Comparison of ENCODE assay signal across 30 mouse cellular contexts in the genomic region with DNA sequence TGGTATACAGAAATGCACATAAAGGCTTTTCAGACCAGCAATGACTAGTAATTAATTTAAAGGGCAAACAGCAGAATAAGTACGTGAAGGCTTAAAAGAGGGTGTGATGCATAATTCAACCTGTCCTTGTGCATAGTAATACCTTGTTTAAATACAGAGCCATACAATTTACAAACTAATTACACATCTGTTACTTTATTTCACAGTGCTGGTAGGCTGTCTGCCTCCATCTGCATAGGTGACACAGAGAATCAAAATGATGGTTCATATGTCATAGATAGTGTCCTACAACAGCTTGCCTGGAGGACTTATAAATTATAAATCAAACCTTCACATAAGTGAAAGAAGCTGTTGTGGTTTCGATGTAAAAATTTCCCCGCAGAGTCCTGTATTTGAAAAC.
DNase-seq lines count a peak whose midpoint lies in the region; ATAC-seq and TF ChIP-seq lines count a peak whose summit lies in the region.
"Had no signal": no experiment of that assay in that cellular context is flagged by ENCODE, and none has a peak within 500 bp of the region (broad histone marks: within the 10 kb centered on the region; RNA-seq: fewer than 3 reads in every experiment).

No protein-coding gene starts in this region.

- no peak overlapping the region for H3K9ac ChIP-seq in hindbrain, embryonic 13.5 days
- no peak overlapping the region for H3K9ac ChIP-seq in hindbrain, embryonic 11.5 days (ENCODE audit: low read depth, low read length)
- no peak overlapping the region for H3K9ac ChIP-seq in midbrain, embryonic 14.5 days (replicated peaks; ENCODE audit: low read length)
- H3K9ac ChIP-seq in midbrain, embryonic 11.5 days (ENCODE audit: low read length): no peak overlapping the region
- no peak overlapping the region for H3K9ac ChIP-seq in midbrain, embryonic 16.5 days (ENCODE audit: low read depth, low read length)
- H3K9ac ChIP-seq in midbrain, postnatal 0 days (replicated peaks; ENCODE audit: low read length, poor library complexity, severe bottlenecking): no peak overlapping the region
- H3K9ac ChIP-seq in neural tube, embryonic 14.5 days (replicated peaks; ENCODE audit: low read depth, low read length): no peak overlapping the region
- no peak overlapping the region for H3K9ac ChIP-seq in neural tube, embryonic 15.5 days (replicated peaks)
- H3K9ac ChIP-seq: embryonic facial prominence, embryonic 13.5 days; embryonic facial prominence, embryonic 15.5 days; forebrain, embryonic 12.5 days had no signal

- no peak for DNase-seq in hindbrain, embryonic 11.5 days (ENCODE audit: low spot score)
- DNase-seq in midbrain, embryonic 14.5 days: peak; percentile 12
- no peak for DNase-seq in midbrain, embryonic 11.5 days (ENCODE audit: low spot score, missing footprints)
- DNase-seq in midbrain, postnatal 0 days (ENCODE audit: low spot score): no peak
- DNase-seq: adrenal gland, adult 8-10 months; adrenal gland, postnatal 14 days; adrenal gland, postnatal 36 days; B cell, adult 2 months; cerebellum, adult 11 months; cerebellum, adult 18-20 months; cerebellum, adult 8-10 months; cerebellum, adult 9-11 months; cerebellum, postnatal 14 days; cerebellum, postnatal 36 days; embryo, embryonic 11 days had no signal

- H3K9me3 ChIP-seq in hindbrain, embryonic 13.5 days: no peaks in the 10 kb centered on the region
- no peaks in the 10 kb centered on the region for H3K9me3 ChIP-seq in hindbrain, embryonic 11.5 days (ENCODE audit: control insufficient read depth, low read length)
- H3K9me3 ChIP-seq in midbrain, embryonic 14.5 days (ENCODE audit: control insufficient read depth, low read length): no peaks in the 10 kb centered on the region
- no peaks in the 10 kb centered on the region for H3K9me3 ChIP-seq in midbrain, embryonic 11.5 days (ENCODE audit: control insufficient read depth, low read length)
- no peaks in the 10 kb centered on the region for H3K9me3 ChIP-seq in midbrain, embryonic 16.5 days (replicated peaks; ENCODE audit: control insufficient read depth, low read length, poor library complexity, severe bottlenecking)
- no peaks in the 10 kb centered on the region for H3K9me3 ChIP-seq in midbrain, postnatal 0 days (ENCODE audit: low read length)
- H3K9me3 ChIP-seq in neural tube, embryonic 14.5 days (ENCODE audit: control insufficient read depth, low read length): no peaks in the 10 kb centered on the region
- no peaks in the 10 kb centered on the region for H3K9me3 ChIP-seq in neural tube, embryonic 15.5 days (replicated peaks)
- H3K9me3 ChIP-seq: embryonic facial prominence, embryonic 13.5 days; embryonic facial prominence, embryonic 15.5 days; forebrain, embryonic 10.5 days; forebrain, embryonic 12.5 days; G1E had no signal

- H3K36me3 ChIP-seq in hindbrain, embryonic 13.5 days: no peaks in the 10 kb centered on the region
- no peaks in the 10 kb centered on the region for H3K36me3 ChIP-seq in hindbrain, embryonic 11.5 days (ENCODE audit: control insufficient read depth, insufficient read depth, low read length)
- no peaks in the 10 kb centered on the region for H3K36me3 ChIP-seq in midbrain, embryonic 14.5 days (ENCODE audit: control insufficient read depth, insufficient read depth, low read length)
- no peaks in the 10 kb centered on the region for H3K36me3 ChIP-seq in midbrain, embryonic 11.5 days (ENCODE audit: control insufficient read depth, insufficient read depth, low read length)
- no peaks in the 10 kb centered on the region for H3K36me3 ChIP-seq in midbrain, embryonic 16.5 days (ENCODE audit: control insufficient read depth, insufficient read depth, low read length)
- H3K36me3 ChIP-seq in midbrain, postnatal 0 days (ENCODE audit: insufficient read depth, low read length): no peaks in the 10 kb centered on the region
- no peaks in the 10 kb centered on the region for H3K36me3 ChIP-seq in neural tube, embryonic 14.5 days (ENCODE audit: control insufficient read depth, insufficient read depth, low read length)
- H3K36me3 ChIP-seq in neural tube, embryonic 15.5 days: no peaks in the 10 kb centered on the region
- H3K36me3 ChIP-seq: embryonic facial prominence, embryonic 15.5 days; forebrain, embryonic 10.5 days; forebrain, embryonic 12.5 days; G1E had no signal

- WGBS in hindbrain, embryonic 13.5 days: 77% methylated on average over 3 of the region's 3 CpGs
- 92% methylated on average over 3 of the region's 3 CpGs for WGBS in hindbrain, embryonic 11.5 days
- WGBS in midbrain, embryonic 14.5 days: 72% methylated on average over 3 of the region's 3 CpGs
- WGBS in midbrain, embryonic 11.5 days: 92% methylated on average over 3 of the region's 3 CpGs
- WGBS in midbrain, embryonic 16.5 days: 65% methylated on average over 3 of the region's 3 CpGs
- WGBS in midbrain, postnatal 0 days: 64% methylated on average over 3 of the region's 3 CpGs
- 68% methylated on average over 3 of the region's 3 CpGs for WGBS in neural tube, embryonic 14.5 days
- WGBS in neural tube, embryonic 15.5 days: 70% methylated on average over 3 of the region's 3 CpGs

- peak; percentile 54; the same call in 1 of the 2 replicates for ATAC-seq in hindbrain, embryonic 13.5 days (ENCODE audit: low FRiP score)
- ATAC-seq in hindbrain, embryonic 11.5 days (ENCODE audit: low FRiP score): no peak
- no peak; the same call in 1 of the 2 replicates for ATAC-seq in midbrain, embryonic 14.5 days (ENCODE audit: low FRiP score, low TSS enrichment)
- ATAC-seq in midbrain, embryonic 11.5 days (ENCODE audit: low FRiP score): no peak
- peak; percentile 56 for ATAC-seq in midbrain, embryonic 16.5 days
- no peak for ATAC-seq in midbrain, postnatal 0 days (ENCODE audit: low FRiP score)
- peak; percentile 46; the same call in 1 of the 2 replicates for ATAC-seq in neural tube, embryonic 14.5 days (ENCODE audit: low read depth)
- no peak for ATAC-seq in neural tube, embryonic 15.5 days (ENCODE audit: low FRiP score)
- ATAC-seq: activated CD4-positive, CD25-positive, alpha-beta regulatory T cell, adult 4 months; CD4-positive, CD25-positive, alpha-beta regulatory T cell, adult 4 months; forebrain, embryonic 14.5 days; Patski had no signal

- H3K4me2 ChIP-seq in hindbrain, embryonic 13.5 days: no peak overlapping the region
- H3K4me2 ChIP-seq in hindbrain, embryonic 11.5 days (replicated peaks; ENCODE audit: low read depth, low read length): no peak overlapping the region
- H3K4me2 ChIP-seq in midbrain, embryonic 14.5 days (ENCODE audit: low read length): no peak overlapping the region
- H3K4me2 ChIP-seq in midbrain, embryonic 11.5 days: no peak overlapping the region
- H3K4me2 ChIP-seq in midbrain, embryonic 16.5 days (ENCODE audit: low read length): no peak overlapping the region
- no peak overlapping the region for H3K4me2 ChIP-seq in midbrain, postnatal 0 days (ENCODE audit: low read depth, low read length, poor library complexity, severe bottlenecking)
- no peak overlapping the region for H3K4me2 ChIP-seq in neural tube, embryonic 14.5 days (ENCODE audit: low read depth, low read length)
- no peak overlapping the region for H3K4me2 ChIP-seq in neural tube, embryonic 15.5 days
- H3K4me2 ChIP-seq: embryonic facial prominence, embryonic 13.5 days; embryonic facial prominence, embryonic 15.5 days; forebrain, embryonic 12.5 days had no signal

- H3K4me1 ChIP-seq in hindbrain, embryonic 13.5 days (replicated peaks): no peaks in the 10 kb centered on the region
- no peaks in the 10 kb centered on the region for H3K4me1 ChIP-seq in hindbrain, embryonic 11.5 days (replicated peaks; ENCODE audit: control insufficient read depth, insufficient read depth, low read length)
- H3K4me1 ChIP-seq in midbrain, embryonic 14.5 days (ENCODE audit: control insufficient read depth, insufficient read depth, low read length): no peaks in the 10 kb centered on the region
- H3K4me1 ChIP-seq in midbrain, embryonic 11.5 days (ENCODE audit: control insufficient read depth, insufficient read depth, low read length): no peaks in the 10 kb centered on the region
- no peaks in the 10 kb centered on the region for H3K4me1 ChIP-seq in midbrain, embryonic 16.5 days (ENCODE audit: control insufficient read depth, insufficient read depth, low read length)
- H3K4me1 ChIP-seq in midbrain, postnatal 0 days (ENCODE audit: insufficient read depth, low read length): no peaks in the 10 kb centered on the region
- H3K4me1 ChIP-seq in neural tube, embryonic 14.5 days (ENCODE audit: control insufficient read depth, insufficient read depth, low read length): no peaks in the 10 kb centered on the region
- H3K4me1 ChIP-seq in neural tube, embryonic 15.5 days: no peaks in the 10 kb centered on the region
- H3K4me1 ChIP-seq: embryonic facial prominence, embryonic 13.5 days; embryonic facial prominence, embryonic 15.5 days; forebrain, embryonic 10.5 days; forebrain, embryonic 12.5 days had no signal

- H3K4me3 ChIP-seq in hindbrain, embryonic 13.5 days: no peak overlapping the region
- no peak overlapping the region for H3K4me3 ChIP-seq in hindbrain, embryonic 11.5 days (ENCODE audit: low read depth, low read length)
- H3K4me3 ChIP-seq in midbrain, embryonic 14.5 days (replicated peaks; ENCODE audit: low read depth, low read length): no peak overlapping the region
- no peak overlapping the region for H3K4me3 ChIP-seq in midbrain, embryonic 11.5 days (ENCODE audit: low read depth, low read length)
- H3K4me3 ChIP-seq in midbrain, embryonic 16.5 days (ENCODE audit: low read depth, low read length): no peak overlapping the region
- no peak overlapping the region for H3K4me3 ChIP-seq in midbrain, postnatal 0 days (ENCODE audit: low read depth, low read length)
- H3K4me3 ChIP-seq in neural tube, embryonic 14.5 days (ENCODE audit: low read depth, low read length): no peak overlapping the region
- no peak overlapping the region for H3K4me3 ChIP-seq in neural tube, embryonic 15.5 days (replicated peaks)
- H3K4me3 ChIP-seq: embryonic facial prominence, embryonic 13.5 days; embryonic facial prominence, embryonic 15.5 days; erythroblast, embryonic 14.5 days; forebrain, embryonic 10.5 days; forebrain, embryonic 12.5 days had no signal

- no peak for TF ChIP-seq CTCF in midbrain, postnatal 0 days (IDR thresholded peaks at IDR 0.05)

- H3K27me3 ChIP-seq in hindbrain, embryonic 13.5 days: no peaks in the 10 kb centered on the region
- H3K27me3 ChIP-seq in hindbrain, embryonic 11.5 days (ENCODE audit: control insufficient read depth, insufficient read depth, low read length): no peaks in the 10 kb centered on the region
- no peaks in the 10 kb centered on the region for H3K27me3 ChIP-seq in midbrain, embryonic 14.5 days (ENCODE audit: control insufficient read depth, insufficient read depth, low read length)
- H3K27me3 ChIP-seq in midbrain, embryonic 11.5 days (ENCODE audit: control insufficient read depth, insufficient read depth, low read length): no peaks in the 10 kb centered on the region
- no peaks in the 10 kb centered on the region for H3K27me3 ChIP-seq in midbrain, embryonic 16.5 days (ENCODE audit: control insufficient read depth, insufficient read depth, low read depth, low read length)
- H3K27me3 ChIP-seq in midbrain, postnatal 0 days (ENCODE audit: insufficient read depth, low read length): no peaks in the 10 kb centered on the region
- no peaks in the 10 kb centered on the region for H3K27me3 ChIP-seq in neural tube, embryonic 14.5 days (ENCODE audit: control insufficient read depth, insufficient read depth, low read length)
- no peaks in the 10 kb centered on the region for H3K27me3 ChIP-seq in neural tube, embryonic 15.5 days (replicated peaks)
- H3K27me3 ChIP-seq: CH12.LX; embryonic facial prominence, embryonic 13.5 days; embryonic facial prominence, embryonic 15.5 days; forebrain, embryonic 12.5 days; Patski had no signal

- no peak overlapping the region for H3K27ac ChIP-seq in hindbrain, embryonic 13.5 days
- no peak overlapping the region for H3K27ac ChIP-seq in hindbrain, embryonic 11.5 days (ENCODE audit: low read depth, low read length)
- H3K27ac ChIP-seq in midbrain, embryonic 14.5 days (replicated peaks; ENCODE audit: low read depth, low read length): no peak overlapping the region
- no peak overlapping the region for H3K27ac ChIP-seq in midbrain, embryonic 11.5 days (ENCODE audit: low read depth, low read length)
- no peak overlapping the region for H3K27ac ChIP-seq in midbrain, embryonic 16.5 days (ENCODE audit: low read length)
- no peak overlapping the region for H3K27ac ChIP-seq in midbrain, postnatal 0 days (ENCODE audit: low read depth, low read length)
- H3K27ac ChIP-seq in neural tube, embryonic 14.5 days (ENCODE audit: low read depth, low read length): no peak overlapping the region
- no peak overlapping the region for H3K27ac ChIP-seq in neural tube, embryonic 15.5 days (replicated peaks)
- H3K27ac ChIP-seq: embryonic facial prominence, embryonic 13.5 days; embryonic facial prominence, embryonic 15.5 days; forebrain, embryonic 10.5 days; forebrain, embryonic 12.5 days had no signal

Comparison
In these comparisons a context has a peak if more than half of its experiments do, and no peak if none do; other contexts are left out.
1. ATAC-seq: peak in hindbrain, embryonic 13.5 days (single experiment), midbrain, embryonic 16.5 days (single experiment) and neural tube, embryonic 14.5 days (single experiment); none in hindbrain, embryonic 11.5 days (single experiment), midbrain, embryonic 14.5 days (single experiment), midbrain, embryonic 11.5 days (single experiment), midbrain, postnatal 0 days (single experiment) and neural tube, embryonic 15.5 days (single experiment).